Mouse (Mus musculus) natural killer cell, adult 2 months (primary cell): Measurements from ENCODE around the gene Stk17b.

Experiments used
- DNase-seq, 2 experiments: peaks; one replicate each; pipeline ENCODE4 v3.0.0; 2022; ENCODE audit warnings: low spot score in 2 of 2

Gene Stk17b

DNA sequence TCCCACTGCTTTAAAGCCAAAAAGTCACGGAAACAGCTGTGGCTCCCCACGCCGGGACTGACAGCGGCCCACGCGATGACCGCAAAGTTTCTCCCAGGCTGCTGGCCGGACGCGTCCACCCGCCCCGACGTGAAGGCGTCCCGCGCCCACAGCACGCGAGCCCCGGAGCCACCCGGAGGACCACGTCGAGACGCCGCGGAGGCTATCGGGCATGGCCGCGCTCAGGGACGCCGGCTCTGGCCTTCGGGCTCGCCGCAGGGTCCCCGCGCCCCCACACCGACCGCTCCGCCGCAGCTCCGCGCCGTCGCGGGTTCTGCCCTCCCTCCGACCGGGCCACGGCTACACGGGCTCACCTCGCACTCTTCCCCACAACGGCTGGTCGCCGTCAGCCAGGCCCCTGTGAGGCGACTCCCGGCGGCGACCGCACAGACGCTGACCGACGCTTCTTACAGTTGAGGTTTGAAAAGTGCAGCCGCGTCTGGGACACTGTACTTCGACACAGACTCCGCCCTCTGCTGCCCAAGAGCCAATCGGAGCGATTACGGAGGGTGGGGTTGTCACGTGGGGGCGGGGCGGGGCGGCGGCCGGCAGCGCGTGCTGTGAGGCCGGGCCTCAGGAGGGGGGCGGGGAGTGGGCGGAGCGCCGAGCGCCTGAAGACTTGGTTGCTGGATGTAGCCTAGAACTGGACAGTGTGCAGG is at the start of gene Stk17b:
Stk17b (minus strand) TSS at position 504 of the 698 bp plus-strand sequence.
- peak; percentile 88 to 92 for DNase-seq

DNA sequence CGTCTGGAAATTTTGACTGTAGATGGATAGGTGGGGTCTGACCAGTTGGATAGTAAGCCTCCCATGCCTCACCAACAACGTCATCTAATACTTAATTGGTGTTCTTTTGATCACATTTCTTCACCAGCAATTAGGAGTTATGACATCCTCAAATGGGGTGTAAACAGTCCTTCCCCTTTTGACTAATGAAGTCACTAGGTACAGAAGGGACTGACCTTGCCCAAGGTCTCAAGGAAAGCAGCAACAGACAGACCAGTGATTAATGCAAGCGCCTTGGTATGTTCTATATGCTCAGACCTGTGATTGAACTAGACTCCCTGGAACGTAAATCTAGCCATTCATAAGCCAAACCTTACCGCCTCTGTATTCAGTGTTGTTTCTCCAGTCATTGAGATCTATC is 45.3 kb upstream of the Stk17b start:
- DNase-seq: no peak

DNA sequence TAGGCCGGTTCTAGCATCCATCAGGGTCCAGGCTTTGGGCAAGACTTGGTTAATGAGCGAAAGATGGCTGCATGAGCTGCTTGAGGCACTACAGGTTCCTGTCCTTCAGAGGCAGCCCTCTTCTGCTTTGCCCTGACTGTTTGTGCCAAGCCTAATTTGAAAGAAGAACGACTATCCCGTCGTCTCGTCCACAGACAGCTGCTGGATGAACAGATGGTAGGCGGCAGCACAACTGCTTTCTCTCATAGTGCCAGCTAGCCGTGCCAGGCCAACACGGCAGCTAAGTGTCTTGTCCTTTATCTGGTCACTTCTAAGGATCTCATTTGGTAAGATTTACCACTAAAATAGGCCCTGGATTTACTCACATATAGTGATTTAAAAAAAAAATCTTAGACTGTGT is 44.1 kb upstream of the Stk17b start:
- DNase-seq: no peak

DNA sequence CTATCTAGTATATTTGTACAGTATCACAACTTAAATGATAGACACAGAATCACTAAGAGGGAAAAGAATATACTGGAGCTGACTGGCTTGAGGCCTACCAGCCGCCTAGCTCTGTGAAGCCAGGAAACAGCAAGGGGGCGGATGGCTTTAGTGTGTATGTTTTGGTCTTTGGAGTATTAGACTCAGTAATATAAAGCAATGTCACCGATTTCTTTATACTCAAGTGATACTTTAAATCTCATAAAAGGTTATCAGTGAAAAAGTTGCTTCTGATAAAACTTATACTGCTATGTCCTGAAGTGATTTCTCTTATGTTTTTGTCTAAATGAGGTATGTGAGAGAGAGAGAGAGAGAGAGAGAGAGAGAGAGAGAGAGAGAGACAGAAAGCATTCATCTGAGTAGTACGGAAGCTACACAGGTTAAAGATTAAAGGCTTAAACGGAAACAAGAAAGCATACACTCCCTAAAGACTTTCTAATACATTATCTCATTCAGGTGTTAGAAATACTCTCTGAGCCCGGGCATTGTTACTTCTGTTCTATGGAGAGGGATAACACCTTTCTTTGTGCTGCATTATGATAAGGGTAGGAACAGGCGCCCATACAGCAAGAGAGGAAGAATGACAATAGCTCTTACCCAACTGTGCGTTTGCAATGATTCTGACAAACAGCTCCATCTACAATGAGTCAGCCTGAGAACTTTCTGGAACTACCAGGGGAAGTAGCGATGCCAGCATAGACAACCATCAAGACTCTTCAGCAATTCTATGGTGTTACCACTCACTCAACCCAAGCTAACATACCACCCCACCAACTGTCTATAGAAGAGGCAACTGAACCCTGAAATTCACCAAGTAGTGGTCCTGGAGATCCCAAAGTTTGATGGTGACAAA is 39.7 kb upstream of the Stk17b start:
- no peak for DNase-seq

DNA sequence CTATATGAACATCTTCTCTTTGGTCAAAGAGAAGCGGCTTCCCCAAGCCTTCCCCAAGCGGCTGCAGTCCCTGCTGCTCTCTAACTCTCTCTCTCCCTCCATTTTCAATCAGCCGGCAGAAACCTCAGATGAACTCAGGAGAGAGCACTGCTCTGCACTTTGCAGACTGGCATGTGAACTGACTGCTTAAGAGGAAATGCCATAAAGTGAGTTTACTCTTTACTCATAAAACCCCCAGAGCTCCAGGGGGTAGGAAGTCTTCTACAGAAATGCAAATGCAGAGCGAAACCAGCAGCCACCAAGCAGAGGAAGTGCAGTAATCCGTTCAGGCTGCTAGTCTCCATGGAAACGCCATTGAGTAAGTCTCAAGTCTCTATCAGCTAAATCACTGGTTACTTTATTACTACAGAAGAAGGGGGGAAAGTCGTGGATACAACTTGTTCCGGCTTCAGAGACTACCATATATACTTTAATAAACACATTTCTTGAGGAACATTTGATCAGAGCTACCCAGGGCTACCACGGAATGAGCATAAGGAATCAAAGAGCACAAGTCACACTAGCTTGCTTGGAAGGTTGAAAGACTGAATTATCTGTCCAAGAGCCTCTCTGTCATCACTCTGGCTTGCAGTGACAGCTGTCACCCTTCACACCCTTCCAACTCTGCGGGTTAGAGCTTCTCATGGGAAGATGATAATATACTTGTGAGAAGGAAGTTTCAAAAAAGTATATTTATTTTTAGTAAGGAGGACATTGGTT is 38.8 kb upstream of the Stk17b start:
- DNase-seq: peak; percentile 50 to 79

DNA sequence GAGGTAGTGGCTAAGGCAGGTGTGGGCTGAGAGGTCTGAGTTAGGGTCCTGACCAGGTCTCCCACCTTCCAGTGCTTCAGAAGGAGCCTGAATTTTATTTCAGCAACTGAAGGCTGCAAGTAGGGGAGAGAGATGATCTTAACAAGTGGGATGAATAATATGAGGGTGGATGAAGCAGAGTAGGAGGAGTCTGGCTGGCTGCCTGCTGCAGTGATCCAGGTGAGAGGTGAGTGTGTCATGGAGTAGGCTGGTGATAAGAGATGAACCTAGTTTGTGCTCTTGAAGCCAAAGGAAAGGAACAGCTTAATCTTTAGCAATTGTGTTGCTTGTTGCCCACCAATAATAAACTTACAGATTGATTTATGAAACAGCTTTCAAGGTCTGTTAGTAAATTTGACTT is 37.0 kb upstream of the Stk17b start:
- DNase-seq: no peak

DNA sequence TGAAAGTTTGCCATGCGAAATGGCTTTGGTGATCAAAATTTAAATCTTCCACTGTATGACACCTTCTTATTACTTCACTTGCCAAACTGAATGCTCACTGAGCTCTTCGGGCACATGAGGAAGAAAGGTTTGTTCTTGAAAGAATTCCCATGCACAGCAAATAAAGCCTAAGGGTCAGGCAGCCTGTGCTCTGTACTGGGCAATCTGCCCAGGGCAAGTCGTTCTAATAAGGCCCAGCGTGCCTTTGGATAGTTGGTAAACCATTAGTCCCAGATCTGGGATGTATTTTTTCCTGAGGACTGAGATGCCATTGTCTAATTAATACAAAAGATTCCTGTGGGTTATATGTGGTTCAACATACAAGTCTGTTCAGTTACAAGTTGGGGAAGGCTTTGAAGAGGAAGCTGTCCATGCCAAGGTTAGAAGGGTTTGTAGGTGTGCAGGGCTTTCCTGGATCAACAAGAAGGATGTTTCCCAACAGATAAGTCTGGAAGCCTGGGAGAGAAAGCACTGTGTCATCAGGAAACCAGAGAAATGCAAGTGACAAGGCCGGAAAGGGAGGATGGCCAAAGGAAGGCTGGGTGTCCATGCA is 35.1 kb upstream of the Stk17b start:
- DNase-seq: no peak

DNA sequence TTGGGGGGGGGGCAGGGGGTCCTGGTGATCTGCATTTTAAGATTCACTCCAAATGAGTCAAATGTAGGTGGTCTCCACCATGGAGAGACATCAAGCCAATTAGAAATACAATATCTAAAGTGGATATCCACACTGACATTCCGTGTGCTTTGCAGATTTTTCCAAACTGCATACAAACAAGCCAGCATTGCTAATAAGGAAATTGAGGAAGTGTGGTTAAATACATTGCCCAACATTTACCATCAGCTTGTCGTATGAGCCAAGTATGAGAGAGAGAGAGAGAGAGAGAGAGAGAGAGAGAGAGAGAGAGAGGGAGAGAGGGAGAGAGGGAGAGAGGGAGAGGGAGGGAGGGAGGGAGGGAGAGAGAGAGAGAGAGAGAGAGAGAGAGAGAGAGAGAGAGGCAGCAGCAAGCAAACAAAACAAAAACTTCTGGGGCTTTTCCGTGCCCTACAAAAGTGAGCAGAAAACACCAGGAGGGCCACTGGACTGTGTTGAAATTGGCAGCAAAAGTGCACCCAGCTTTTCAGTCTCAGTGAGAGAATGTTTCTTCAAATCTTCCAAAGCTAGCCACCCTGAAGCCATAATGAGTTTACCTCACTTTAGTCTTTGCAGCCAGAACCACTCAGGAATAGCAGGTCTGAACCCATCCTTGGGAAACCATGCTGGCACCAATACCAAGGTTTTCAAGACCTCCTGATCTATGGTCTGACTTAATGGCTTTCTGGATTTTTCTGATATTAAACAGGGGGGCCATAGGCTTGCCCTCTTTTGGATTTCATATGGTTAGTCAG is 33.2 kb upstream of the Stk17b start:
- no peak for DNase-seq

DNA sequence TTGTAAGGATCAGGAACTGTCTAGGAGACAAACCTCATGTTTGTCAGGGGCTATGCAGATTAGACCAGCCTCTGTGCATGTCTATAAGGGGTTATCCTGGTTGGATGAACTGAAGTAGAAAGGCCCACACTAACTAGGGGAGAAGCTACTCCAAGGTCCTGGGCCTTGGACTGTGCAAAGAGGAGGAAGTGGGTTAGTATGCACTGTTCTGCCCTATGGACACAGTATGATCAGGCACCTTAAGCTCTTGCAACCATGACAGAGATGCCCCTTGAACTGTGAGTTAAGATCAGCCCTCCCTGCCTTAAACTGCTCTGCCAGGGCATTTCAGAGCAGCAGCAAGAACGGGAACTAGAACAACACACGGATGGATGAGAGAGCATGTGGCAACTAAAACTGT is 31.3 kb upstream of the Stk17b start:
- DNase-seq: no peak

DNA sequence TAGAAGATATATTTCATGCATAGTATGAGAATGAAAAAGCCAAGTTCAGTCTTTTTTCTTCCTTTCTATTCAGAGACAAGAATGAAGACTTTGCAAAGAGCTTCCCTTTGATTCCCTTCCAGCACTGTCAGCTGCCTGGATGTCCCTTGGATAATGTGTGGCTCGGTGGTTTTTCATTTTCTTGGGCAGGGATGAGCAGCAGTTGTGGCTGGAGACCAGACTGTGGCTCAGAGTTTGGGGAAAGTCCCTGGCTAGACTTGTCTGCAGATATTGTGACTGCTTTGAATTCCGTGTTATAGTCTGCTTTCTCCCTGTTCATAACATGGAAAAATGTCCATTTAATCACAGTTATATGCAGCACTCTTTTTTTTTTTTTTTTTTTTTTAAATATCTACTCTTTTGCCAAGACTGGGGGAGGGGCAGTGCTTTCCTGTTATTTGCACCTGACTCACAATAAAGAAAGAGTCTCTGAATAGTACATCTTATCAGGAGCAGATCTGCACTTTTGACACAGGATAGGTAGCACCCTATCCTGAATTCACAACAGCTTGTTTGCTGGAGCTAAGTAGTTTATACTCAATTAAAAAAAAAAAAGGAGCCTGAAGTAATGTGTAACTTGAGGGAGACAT is 29.2 kb upstream of the Stk17b start:
- no peak for DNase-seq

DNA sequence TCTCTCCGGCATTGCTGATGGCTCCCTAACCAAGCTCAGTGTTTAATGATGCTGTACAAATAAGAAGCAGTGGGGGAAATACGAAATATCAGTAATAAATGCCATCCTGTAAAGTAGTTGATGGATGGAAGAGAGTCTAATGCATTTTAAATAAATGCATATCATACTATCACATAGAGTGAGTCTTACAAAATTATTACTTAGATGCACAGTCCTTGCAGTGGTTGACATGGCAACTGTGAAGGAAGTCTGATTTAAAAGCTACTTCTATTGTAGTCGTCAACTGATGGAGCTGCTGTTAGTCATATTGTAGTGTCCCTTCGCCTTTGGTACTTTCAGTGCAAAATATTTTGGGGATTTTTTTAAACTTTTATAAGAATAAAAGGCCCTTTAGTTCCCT is 26.9 kb upstream of the Stk17b start:
- DNase-seq: no peak

DNA sequence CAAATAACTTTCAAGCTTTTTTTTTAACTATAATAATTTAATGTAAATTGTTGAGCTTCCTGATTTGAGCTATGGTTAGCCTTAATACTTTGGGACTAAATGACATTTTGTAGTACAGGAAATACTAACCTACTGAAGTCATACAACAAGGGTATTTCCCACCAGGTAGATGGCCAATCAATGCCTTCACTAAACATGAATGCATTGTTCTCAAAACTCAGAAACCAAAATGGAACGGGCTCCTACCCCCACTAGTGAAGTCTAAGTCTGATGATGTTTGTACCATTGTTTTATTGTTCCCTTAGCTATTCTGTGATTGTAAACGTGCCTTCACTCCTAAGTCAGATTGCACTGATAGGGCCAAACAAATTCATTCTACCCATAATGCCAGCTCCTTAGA is 23.2 kb upstream of the Stk17b start:
- DNase-seq: no peak

DNA sequence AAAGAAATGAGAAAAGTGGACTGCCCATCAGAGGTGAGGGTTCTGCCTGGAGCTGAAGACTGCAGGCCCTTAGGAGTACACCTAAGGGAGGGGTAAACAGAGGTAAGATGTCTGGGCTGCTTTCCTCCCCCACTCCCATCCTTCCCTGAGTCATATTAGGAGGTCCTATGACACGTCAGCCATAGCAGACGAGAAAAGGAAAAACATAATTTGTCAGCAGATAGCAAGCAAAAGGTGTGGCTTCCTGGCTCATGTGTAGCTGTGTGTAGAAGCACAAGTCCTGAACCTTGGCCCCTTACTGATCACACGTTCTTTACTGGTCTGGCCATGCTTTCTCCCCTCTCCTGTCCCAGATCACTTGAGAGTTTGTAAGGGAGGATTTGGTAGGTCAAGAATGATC is 12.8 kb upstream of the Stk17b start:
- peak; percentile 45 for DNase-seq

DNA sequence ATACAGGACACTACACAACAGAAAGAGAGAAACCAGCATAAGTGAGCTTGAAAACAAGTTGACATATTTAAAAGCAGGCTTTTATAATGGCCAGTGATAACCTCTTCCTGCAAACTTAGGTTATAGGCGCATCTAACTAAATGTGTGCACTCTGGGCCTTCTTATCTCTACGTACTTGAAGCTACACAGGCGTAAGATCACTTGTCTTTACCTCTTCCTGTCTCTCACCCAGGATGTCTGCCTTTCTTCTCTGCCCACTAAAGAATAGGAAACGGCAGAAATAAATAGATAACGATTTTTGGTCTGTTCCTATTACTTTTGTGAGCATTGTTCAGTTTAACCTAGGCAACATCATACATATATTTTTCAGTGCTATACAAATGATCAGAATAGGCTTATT is 12.1 kb upstream of the Stk17b start:
- DNase-seq: peak; percentile 34 to 42

DNA sequence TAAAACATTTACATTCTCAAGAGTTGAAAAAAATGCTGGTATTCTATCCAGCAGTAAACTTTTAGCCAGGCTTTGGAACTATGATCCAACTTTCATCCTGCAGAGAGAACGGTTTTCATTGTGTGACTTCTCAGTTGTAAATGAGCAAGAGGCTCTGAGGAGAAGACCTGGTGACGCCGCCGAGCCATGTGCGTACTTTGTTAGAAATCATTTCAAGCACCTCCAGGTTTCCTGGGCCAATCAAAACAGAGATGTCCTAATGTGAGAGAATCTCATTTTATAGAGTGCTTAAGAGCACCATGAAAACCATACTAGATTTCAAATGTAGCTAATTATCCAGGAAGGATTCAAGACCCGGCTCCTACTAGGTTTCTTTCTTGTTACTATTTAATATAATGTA is 11.2 kb upstream of the Stk17b start:
- DNase-seq: no peak

DNA sequence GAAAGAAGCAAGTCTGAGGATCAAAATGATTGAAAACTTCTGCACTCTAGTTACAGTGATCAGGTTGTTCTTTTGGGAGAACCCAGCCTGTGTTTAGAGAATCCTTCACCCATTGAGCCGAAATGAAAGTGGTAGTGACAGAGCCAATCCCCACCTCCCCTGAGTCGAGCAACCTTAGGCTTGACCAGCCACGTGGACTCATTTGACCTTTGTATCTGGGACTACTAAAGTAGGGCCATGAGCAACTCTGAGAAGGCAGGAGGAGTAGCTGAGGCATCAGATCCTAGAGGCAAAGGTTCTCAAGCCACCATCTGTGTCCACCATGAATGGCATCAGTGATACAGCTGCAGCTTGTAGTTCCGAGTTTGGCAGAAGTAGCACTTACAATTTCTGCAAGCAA is 10.6 kb upstream of the Stk17b start:
- no peak for DNase-seq

DNA sequence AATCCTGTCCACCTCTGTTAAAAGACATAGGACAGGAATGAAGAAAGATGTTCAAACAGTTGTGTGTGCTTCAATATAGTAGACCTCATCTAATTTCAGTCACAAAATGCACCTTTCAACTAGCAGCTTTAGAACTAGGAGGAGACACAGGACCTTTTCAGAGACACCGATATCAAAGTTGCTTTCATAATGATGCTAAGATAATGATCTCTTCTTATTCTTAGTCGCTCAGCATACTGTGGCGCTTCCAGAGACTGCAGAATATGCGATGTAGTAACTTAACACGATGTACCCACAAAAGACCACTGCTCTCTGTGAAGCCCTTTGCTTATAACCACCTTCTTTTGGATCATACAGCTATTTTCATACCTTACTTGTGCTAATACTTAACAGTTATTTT is 10.1 kb upstream of the Stk17b start:
- DNase-seq: no peak

DNA sequence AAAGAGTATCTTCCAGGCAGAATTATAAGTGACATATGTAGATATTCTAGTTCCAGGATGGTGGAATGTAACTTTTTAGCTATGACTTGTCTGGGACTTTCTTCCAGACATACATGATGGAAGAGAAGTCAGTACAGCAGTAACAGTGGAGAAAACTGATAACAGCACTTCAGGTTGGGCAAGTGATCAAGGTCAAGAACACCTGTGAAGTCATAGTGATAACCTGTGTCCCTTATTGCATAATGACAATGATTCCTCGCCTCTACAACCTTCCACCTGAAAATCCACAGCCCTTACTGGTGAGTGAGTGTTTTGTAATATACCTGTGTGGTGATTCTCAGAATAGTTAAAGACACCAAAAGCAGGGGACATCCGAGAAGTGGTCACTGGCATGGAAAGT is 9.3 kb upstream of the Stk17b start:
- no peak for DNase-seq

DNA sequence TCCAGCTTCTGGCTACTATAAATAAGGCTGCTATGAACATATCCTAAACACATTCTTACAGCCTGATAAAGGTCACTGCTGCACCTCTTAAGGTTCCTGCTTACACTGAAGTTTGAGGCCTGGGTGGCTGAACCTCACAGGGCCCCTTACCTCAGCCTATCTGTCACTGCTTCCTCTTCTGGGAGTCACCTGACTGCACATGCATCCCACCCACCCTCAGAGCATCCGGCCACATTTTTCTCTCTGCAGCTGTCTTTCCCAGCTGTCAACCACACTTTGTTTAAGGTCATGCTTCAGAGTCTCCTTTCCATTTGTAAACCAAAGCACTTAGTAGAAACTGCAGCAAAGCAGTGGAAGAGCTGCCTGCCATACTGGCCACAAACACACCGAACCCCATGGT is 6.3 kb upstream of the Stk17b start:
- DNase-seq: peak; percentile 88 to 92

DNA sequence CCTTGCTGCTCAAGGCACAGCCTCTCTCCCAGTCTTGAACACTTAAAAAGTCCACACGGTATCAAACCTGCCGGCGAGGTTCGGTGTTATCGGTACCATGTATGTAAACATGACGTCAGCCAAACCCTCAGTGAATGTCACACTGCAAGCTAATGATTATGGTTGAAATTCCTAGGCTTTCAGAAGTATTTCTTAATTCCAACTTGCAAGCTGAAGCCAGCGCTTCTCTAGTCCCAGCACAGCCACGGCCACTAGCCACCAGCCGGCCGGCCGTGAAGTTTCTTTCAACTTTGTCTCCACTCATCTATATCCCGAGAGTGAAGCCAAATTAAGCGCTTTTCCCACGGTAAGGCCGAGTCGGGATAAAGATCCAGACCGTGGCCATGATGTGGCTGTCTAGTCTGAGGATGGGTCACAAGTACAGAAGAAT is 718 bp downstream of the Stk17b start:
- peak; percentile 46 to 56 for DNase-seq

DNA sequence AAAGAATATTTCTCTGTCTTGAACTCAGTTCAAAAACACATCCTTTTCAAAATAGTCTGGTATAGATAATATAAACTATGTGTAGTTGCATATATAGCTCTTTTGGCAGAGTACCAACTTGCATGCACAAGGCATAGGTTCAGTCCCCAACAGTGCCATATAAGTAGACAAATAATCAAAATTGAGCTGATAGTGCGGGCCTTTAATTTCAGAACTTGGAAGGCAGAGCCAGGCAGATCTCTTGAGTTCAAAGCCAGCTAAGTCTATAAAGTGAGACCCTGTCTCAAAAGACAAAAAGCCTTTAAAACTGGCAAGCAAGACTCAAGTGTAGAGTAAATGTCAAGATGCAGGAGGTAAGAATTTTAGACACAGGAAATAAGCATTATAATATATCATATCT is 2.1 kb downstream of the Stk17b start:
- no peak for DNase-seq
